Mouse (Mus musculus) liver, postnatal 0 days (tissue): ENCODE results near the gene Homer3.

Experiments
- CTCF ChIP-seq: sonication (generic); IDR thresholded peaks from 2 replicates; pipeline ENCODE4 v1.5.1; 2016; ENCODE audit warnings: antibody characterized with exemption, low read depth
- EP300 ChIP-seq: IDR thresholded peaks from 2 replicates; pipeline ENCODE4 v1.6.1; 2016; ENCODE audit warnings: antibody characterized with exemption, low read depth, mild to moderate bottlenecking

DNA sequence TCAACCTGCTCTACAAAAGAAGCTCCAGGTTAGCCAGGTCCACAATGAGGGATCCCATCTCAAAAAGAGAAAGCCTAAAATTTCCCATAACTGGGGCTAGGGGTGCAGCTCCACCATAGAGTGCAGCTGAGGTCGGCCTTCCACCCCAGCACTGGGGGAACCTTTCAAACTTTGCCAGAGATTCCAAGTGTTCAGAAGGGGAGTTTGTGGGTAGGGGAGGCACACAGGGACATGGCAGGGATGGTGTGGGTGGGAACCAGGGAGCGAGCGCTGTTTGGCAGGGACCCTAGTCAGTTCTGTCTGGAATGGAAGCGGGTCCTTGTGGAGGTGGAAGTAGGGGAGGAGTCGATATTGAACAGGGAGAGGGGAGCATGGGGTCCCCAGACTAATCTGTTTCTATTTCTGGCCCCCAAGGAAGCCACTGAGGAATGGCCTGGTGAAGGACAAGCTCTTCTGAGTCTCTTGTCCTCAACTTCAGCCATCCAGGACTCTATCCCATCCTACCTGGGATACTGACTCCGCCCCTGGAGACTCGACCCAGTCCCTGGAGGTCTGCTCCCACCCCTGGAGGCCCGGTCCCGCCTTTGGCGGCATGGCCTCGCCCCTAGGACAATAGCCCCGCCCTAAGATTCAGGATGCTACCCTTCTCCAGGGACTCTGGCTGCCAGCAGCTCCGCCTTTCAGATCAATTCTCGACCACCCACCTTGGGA is 46.7 kb downstream of the Homer3 start, which contains the start of gene Gdf1:
- TF ChIP-seq EP300 = no peak
- TF ChIP-seq CTCF = no peak
